Mouse (Mus musculus): ENCODE data around the gene Gsg1l. TPM values are rescaled to one million over a fixed set of nuclear protein-coding genes. Genes with fewer than 3 reads are reported as not detected.

Gene Gsg1l
- polyA plus RNA-seq, 1 experiment from 2014 or later, result 3.2 TPM

DNA sequence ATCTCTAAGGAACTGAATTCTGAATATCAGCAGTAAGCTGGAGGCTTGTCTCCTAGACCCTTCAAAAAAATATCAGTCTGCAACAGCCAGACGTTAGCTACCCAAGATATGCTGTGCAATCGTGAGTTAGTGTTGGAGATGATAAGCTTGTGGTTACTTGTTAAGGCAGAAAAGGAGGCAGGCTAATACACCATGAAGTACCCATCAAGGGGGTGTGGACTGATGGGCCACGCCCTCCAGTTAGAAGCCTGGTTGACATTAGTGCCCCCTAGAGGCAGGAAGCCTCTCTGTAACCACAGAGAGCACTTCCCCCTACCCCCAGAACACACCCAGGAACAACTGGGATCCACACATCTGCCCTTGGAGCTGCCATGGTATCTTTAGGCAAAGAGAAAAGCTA lies 39.9 kb downstream of the Gsg1l start:
- Histone ChIP-seq H3K4me3 (no peak overlapping the region), H3K4me1 (peaks cover 36% of the 10 kb centered on the region), H3K9me3 (no peaks in the 10 kb centered on the region), H3K9ac (no peak overlapping the region), H3K4me2 (no peak overlapping the region), H3K27me3 (no peaks in the 10 kb centered on the region), H3K27ac (no peak overlapping the region), H3K36me3 (no peaks in the 10 kb centered on the region)
- no peak for ATAC-seq (ENCODE audit: borderline replicate concordance, extremely low read depth, low FRiP score, low TSS enrichment)
- 38% methylated on average over 3 of the region's 3 CpGs for WGBS

- ATAC-seq (ENCODE audit: borderline replicate concordance, extremely low read depth, low FRiP score, low TSS enrichment), result peak; percentile 62
- no peak overlapping the region for H3K4me3 ChIP-seq
- peak overlapping the region; percentile 73 for H3K27ac ChIP-seq
- no peaks in the 10 kb centered on the region for H3K27me3 ChIP-seq
- peaks cover 36% of the 10 kb centered on the region for H3K4me1 ChIP-seq
- no peaks in the 10 kb centered on the region for H3K9me3 ChIP-seq
- peak overlapping the region; percentile 30 for H3K4me2 ChIP-seq
- no peaks in the 10 kb centered on the region for H3K36me3 ChIP-seq
- no peak overlapping the region for H3K9ac ChIP-seq
- 49% methylated on average over 18 of the region's 18 CpGs for WGBS
Observed at GRCm38 (mm10) chr7:126040794-126041526, 41.3 kb downstream of the Gsg1l start.

GRCm38 (mm10) chr7:126039847-126040246 lies 42.4 kb downstream of the Gsg1l start:
- Histone ChIP-seq H3K9me3 (no peaks in the 10 kb centered on the region), H3K4me1 (peaks cover 40% of the 10 kb centered on the region), H3K4me3 (no peak overlapping the region), H3K4me2 (no peak overlapping the region), H3K36me3 (no peaks in the 10 kb centered on the region), H3K9ac (no peak overlapping the region), H3K27me3 (no peaks in the 10 kb centered on the region), H3K27ac (peak overlapping the region; percentile 78)
- WGBS, result 84% methylated on average over 5 of the region's 5 CpGs
- ATAC-seq (ENCODE audit: borderline replicate concordance, extremely low read depth, low FRiP score, low TSS enrichment), result no peak

DNA sequence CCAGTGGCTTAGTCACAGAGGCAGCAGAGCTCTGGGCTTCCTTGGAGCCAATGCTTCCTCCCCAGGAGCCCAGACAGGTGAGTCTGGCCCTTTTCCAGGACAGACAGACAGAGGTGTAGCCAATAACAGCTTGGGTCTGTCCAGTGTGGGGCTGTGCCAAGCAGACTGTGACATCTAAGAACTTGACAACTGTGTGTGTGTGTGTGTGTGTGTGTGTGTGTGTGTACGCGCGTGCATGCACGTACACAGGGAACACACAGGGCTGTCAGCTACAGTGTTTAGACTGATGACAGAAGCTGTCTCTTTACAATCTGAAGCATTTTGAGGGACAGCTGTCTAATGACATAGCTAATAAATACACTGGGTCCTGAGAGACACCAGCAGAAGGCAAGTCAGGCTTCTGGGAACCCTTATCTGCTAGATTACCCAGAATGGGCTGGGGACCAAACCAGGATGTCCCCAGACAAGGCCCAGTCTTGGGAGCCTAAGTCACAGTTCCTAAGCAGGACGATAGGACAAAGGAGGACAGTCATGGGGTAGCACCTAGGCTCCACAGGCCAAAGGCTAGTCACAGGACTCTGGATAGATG lies 42.9 kb downstream of the Gsg1l start:
- H3K4me2 ChIP-seq, result peak overlapping the region; percentile 23
- H3K27me3 ChIP-seq, result no peaks in the 10 kb centered on the region
- H3K4me3 ChIP-seq, result no peak overlapping the region
- no peak for ATAC-seq (ENCODE audit: borderline replicate concordance, extremely low read depth, low FRiP score, low TSS enrichment)
- no peak overlapping the region for H3K9ac ChIP-seq
- H3K4me1 ChIP-seq, result peaks cover 40% of the 10 kb centered on the region
- H3K27ac ChIP-seq, result peak overlapping the region; percentile 78
- WGBS, result 56% methylated on average over 5 of the region's 5 CpGs
- no peaks in the 10 kb centered on the region for H3K9me3 ChIP-seq
- no peaks in the 10 kb centered on the region for H3K36me3 ChIP-seq

DNA sequence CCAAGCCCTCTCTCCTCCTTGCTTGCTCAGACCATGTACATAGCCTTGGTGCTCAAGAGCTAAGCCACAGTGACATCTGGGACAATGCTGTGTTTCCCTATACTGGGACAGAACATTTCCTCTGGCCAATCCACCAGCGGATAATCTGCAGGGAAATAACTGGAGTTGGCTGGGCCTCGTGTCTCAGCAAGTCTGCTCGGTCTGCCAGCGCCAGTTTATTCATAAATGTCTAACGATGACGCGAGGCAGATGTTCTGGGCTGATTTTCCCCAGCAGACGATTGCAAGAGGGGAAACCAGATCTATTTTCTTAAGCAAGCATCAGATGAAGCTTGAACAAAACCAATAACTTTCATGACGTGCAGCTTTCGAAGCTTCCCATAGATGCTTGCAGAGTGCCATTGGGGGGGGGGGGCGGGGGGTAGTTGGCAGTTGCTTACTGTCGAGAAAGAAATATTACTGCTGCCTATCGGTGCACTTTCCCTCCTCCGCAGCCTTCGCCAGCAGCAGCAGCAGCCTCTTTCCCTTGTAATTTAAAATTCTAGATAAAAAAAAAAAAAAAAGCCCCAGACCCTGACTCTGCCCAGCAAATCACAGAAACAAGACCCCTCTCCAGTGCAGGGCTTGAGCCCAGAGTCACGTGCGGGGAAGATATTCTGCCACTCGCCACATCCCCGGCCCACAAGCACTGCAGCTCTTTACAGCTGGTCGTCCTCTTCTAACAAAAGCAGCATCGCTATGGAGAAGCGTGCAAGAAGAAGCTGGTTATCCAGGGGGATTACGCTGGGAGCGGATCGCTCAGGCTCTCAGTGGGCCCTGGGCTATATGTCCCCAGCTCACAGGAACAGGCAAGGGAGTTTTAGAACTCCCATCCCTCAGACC lies 43.6 kb downstream of the Gsg1l start:
- Histone ChIP-seq H3K27ac (peak overlapping the region; percentile 78), H3K9me3 (no peaks in the 10 kb centered on the region), H3K27me3 (no peaks in the 10 kb centered on the region), H3K4me2 (peak overlapping the region; percentile 23), H3K4me1 (peaks cover 40% of the 10 kb centered on the region), H3K9ac (no peak overlapping the region), H3K36me3 (no peaks in the 10 kb centered on the region), H3K4me3 (no peak overlapping the region)
- ATAC-seq (ENCODE audit: borderline replicate concordance, extremely low read depth, low FRiP score, low TSS enrichment), result peak; percentile 36; the same call in 1 of the 2 replicates
- 36% methylated on average over 25 of the region's 25 CpGs for WGBS

DNA sequence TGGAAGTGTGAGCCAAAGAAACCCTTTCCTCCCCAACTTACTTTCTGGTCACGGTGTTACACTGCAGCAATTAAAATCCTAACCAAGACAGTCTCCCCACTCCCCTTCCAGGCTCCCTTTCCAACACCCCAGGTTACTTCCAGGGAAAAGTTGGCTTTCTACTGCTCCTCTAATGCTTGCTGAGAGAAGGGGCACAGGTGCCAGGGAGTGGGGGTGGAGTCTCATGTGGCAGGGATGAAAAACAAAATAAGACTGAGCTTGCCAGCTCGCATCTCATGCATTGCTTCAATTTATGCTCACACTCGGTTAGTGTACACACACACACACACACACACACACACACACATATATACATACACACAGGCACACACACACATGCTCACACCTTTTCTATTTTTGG lies 46.9 kb downstream of the Gsg1l start:
- no peak overlapping the region for H3K4me2 ChIP-seq
- 74% methylated on average over 3 of the region's 3 CpGs for WGBS
- no peak overlapping the region for H3K9ac ChIP-seq
- H3K4me3 ChIP-seq, result no peak overlapping the region
- no peaks in the 10 kb centered on the region for H3K9me3 ChIP-seq
- no peaks in the 10 kb centered on the region for H3K27me3 ChIP-seq
- H3K4me1 ChIP-seq, result peaks cover 30% of the 10 kb centered on the region
- no peak overlapping the region for H3K27ac ChIP-seq
- ATAC-seq (ENCODE audit: borderline replicate concordance, extremely low read depth, low FRiP score, low TSS enrichment), result no peak
- no peaks in the 10 kb centered on the region for H3K36me3 ChIP-seq

DNA sequence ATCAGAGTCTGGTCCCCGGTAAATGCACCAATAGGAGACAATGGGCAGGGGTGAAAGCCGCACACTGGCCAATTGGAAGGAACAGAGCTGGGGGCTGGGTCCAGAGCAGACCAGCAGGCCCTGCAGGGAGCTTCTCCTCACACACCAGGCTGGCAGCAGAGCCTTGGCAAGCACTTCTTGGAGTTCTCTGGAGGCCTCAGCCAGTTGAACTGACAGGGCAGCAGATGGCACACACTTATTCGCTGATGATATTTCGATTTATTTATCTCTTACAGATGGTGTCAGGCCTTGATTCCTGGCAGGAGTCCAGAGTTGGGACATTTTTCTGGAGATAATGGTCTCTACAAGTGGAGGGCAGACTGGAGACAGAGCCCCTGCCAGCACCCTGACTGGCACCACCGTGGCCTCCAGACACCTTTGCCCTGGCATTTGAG lies 49.4 kb downstream of the Gsg1l start:
- Histone ChIP-seq H3K27me3 (no peaks in the 10 kb centered on the region), H3K36me3 (no peaks in the 10 kb centered on the region), H3K4me2 (no peak overlapping the region), H3K9ac (no peak overlapping the region), H3K4me3 (no peak overlapping the region), H3K27ac (no peak overlapping the region), H3K4me1 (peaks cover 9% of the 10 kb centered on the region; the same call in 1 of the 2 replicates), H3K9me3 (no peaks in the 10 kb centered on the region)
- no peak for ATAC-seq (ENCODE audit: borderline replicate concordance, extremely low read depth, low FRiP score, low TSS enrichment)
- WGBS, result 69% methylated on average over 5 of the region's 5 CpGs

DNA sequence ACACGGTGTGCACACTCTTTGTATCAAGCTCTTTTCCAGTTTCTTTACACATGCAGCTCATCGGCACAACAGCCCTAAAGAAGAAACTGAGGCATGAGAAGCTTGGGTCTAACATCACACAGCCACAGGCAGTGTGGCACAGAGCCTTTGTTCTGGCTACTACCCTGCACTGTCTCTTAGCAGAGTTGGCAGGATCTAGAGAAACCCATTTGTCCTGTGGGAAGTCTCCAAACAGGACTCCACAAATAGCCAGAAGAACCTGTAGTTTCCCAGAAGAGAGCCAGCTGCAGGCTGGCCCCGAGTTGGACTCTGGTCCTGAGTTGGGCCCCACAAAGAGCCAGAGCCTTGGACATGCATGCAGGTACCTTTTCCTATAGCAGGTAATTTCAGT lies 49.9 kb downstream of the Gsg1l start:
- peaks cover 9% of the 10 kb centered on the region; the same call in 1 of the 2 replicates for H3K4me1 ChIP-seq

GRCm38 (mm10) chr7:126031598-126032364 lies 50.4 kb downstream of the Gsg1l start:
- Histone ChIP-seq H3K4me1 (peaks cover 9% of the 10 kb centered on the region; the same call in 1 of the 2 replicates), H3K4me2 (no peak overlapping the region), H3K27ac (no peak overlapping the region), H3K9me3 (no peaks in the 10 kb centered on the region), H3K4me3 (no peak overlapping the region), H3K36me3 (no peaks in the 10 kb centered on the region), H3K9ac (no peak overlapping the region), H3K27me3 (no peaks in the 10 kb centered on the region)
- 63% methylated on average over 10 of the region's 10 CpGs for WGBS
- ATAC-seq (ENCODE audit: borderline replicate concordance, extremely low read depth, low FRiP score, low TSS enrichment), result 0 out of 2 replicates have a peak, but pooled peaks have one; percentile 41

More for the DNA sequence above, 49.9 kb downstream of the Gsg1l start:
- Histone ChIP-seq H3K4me2 (no peak overlapping the region), H3K27me3 (no peaks in the 10 kb centered on the region), H3K4me3 (no peak overlapping the region), H3K9ac (no peak overlapping the region), H3K9me3 (no peaks in the 10 kb centered on the region), H3K27ac (no peak overlapping the region), H3K36me3 (no peaks in the 10 kb centered on the region)
- ATAC-seq (ENCODE audit: borderline replicate concordance, extremely low read depth, low FRiP score, low TSS enrichment), result no peak
- 78% methylated on average over 3 of the region's 3 CpGs for WGBS

DNA sequence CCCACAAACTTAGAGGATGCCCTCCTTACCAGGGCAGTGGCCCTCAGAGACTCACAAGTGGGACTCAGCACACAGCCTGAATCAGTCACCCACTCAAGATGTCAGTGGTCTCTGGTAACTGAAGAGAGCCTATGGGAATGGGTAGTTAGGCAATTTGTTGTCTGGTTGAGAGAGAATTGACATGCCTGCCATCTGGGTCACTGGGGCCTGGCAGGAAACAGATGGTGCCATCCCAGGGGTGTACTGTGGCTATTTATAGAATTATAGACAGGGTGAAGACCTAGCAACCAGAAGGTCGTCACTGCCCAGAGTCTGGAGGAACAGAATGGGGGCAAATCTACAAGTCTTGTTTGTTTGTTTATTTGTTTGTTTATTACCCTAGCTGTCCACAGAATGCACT lies 54.8 kb downstream of the Gsg1l start:
- H3K9ac ChIP-seq, result no peak overlapping the region
- no peaks in the 10 kb centered on the region for H3K9me3 ChIP-seq
- no peak overlapping the region for H3K4me3 ChIP-seq
- no peaks in the 10 kb centered on the region for H3K36me3 ChIP-seq
- no peak overlapping the region for H3K4me2 ChIP-seq
- WGBS, result 52% methylated on average over 1 of the region's 1 CpGs
- ATAC-seq (ENCODE audit: borderline replicate concordance, extremely low read depth, low FRiP score, low TSS enrichment), result no peak
- no peak overlapping the region for H3K27ac ChIP-seq
- H3K4me1 ChIP-seq, result no peaks in the 10 kb centered on the region
- no peaks in the 10 kb centered on the region for H3K27me3 ChIP-seq

- Histone ChIP-seq H3K4me2 (no peak overlapping the region), H3K4me1 (no peaks in the 10 kb centered on the region), H3K4me3 (no peak overlapping the region), H3K36me3 (no peaks in the 10 kb centered on the region), H3K9ac (no peak overlapping the region), H3K27ac (no peak overlapping the region), H3K9me3 (no peaks in the 10 kb centered on the region), H3K27me3 (no peaks in the 10 kb centered on the region)
- ATAC-seq (ENCODE audit: borderline replicate concordance, extremely low read depth, low FRiP score, low TSS enrichment), result no peak
- WGBS, result 60% methylated on average over 5 of the region's 5 CpGs
Observed at GRCm38 (mm10) chr7:126026600-126026999, 55.6 kb downstream of the Gsg1l start.
